Mouse (Mus musculus) ES-Bruce4 (cell line): Measurements from ENCODE around the gene B4galnt1.

Source experiments
- CTCF ChIP-seq: IDR thresholded peaks from one replicate; pipeline ENCODE4 v1.8.1; 2011; ENCODE audit warnings: low read depth, low read length
- EP300 ChIP-seq: IDR thresholded peaks from 2 replicates; pipeline ENCODE4 v1.6.1; 2011; ENCODE audit warnings: low read depth, low read length; ENCODE audit not compliant: insufficient read depth
- POLR2A ChIP-seq: IDR thresholded peaks from one replicate; pipeline ENCODE4 v1.8.1; 2011; ENCODE audit warnings: low read length; ENCODE audit not compliant: insufficient read depth

DNA sequence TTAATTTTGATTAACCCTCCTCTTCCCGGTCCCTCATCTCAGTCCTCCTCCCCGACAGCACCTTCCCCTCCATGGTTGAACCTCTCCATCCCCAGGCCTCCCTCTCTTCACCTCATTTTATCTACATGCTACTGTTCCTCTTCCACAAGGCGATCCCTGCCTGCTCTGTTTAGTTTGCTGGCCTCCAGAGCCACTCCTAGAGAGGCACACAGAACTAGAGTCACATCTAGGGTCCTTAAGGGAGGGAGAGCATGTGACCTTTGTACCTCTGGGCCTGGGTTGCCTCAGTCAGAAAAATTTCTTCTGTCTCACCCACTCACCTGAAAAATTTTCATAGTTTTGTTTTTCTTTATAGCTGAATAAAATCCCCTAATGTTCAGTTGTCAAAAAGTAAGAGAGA is 27.1 kb upstream of the B4galnt1 start:
- TF ChIP-seq POLR2A (no peak), CTCF (no peak), EP300 (no peak)
